Mouse (Mus musculus): Measurements from ENCODE around the gene Atp1a1. TPM values are rescaled to one million over a fixed set of nuclear protein-coding genes. Genes with fewer than 3 reads are reported as not detected.

The Atp1a1 gene
- polyA plus RNA-seq, 1 experiment: 288 TPM

DNA sequence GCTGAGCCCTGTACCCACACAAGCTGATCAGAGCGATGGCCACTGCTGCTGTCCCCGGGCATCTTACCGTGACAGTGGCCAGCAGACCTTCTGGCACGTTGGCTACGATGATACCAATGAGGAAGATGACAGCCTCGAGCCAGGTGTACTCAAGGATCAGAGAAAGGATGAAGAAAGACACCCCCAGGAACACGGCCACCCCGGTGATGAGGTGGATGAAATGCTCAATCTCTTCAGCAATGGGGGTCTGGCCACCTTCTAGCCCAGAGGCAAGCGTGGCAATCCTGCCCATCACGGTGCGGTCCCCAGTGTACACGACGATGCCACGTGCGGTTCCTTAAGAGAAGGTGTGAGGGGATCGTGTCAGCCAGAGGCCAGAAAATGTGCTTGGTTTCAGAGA, 14.1 kb downstream of the Atp1a1 start:
- Histone ChIP-seq H3K36me3 (ENCODE audit: control insufficient read depth, insufficient read depth, low read length) (peaks cover 96% of the 10 kb centered on the region), H3K4me3 (ENCODE audit: control insufficient read depth, insufficient read depth, low read length) (no peak overlapping the region), H3K27me3 (ENCODE audit: control insufficient read depth, insufficient read depth, low read length) (no peaks in the 10 kb centered on the region), H3K27ac (ENCODE audit: control insufficient read depth, insufficient read depth, low read length) (no peak overlapping the region), H3K4me1 (replicated peaks; ENCODE audit: control insufficient read depth, insufficient read depth, low read length) (no peaks in the 10 kb centered on the region)
- WGBS: 97% methylated on average over 16 of the region's 16 CpGs
- DNase-seq: no peak
- TF ChIP-seq CTCF (IDR thresholded peaks at IDR 0.05; ENCODE audit: borderline replicate concordance, control insufficient read depth, extremely low read depth, insufficient read depth, low read length, poor library complexity) (no peak), POLR2A (IDR thresholded peaks at IDR 0.05; ENCODE audit: control insufficient read depth, extremely low read depth, insufficient read depth, low read length, poor library complexity) (no peak)

DNA sequence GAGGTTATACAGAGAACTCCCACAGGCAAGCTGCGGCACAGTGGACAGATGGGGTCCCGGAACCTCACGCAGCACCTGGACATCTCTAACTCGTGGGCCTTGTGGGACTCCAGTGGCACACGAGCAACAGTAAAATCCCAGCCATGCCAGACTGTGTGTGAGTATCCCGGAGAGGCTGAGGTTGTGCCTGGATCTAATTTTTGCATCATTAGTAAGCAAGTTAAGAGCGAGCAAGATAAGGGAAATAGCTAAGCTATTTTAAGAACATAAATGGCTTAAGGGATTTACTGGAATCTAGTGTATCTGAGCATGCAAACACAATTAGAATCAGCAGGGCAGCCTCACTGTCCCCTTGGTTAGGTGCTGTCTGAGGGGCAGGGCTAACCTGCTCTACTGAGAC, 16.2 kb downstream of the Atp1a1 start:
- H3K27ac ChIP-seq (ENCODE audit: control insufficient read depth, insufficient read depth, low read length): no peak overlapping the region
- 96% methylated on average over 7 of the region's 7 CpGs for WGBS

GRCm38 (mm10) chr3:101586794-101587193, 17.7 kb downstream of the Atp1a1 start:
- Histone ChIP-seq H3K4me1 (replicated peaks; ENCODE audit: control insufficient read depth, insufficient read depth, low read length) (no peaks in the 10 kb centered on the region), H3K27me3 (ENCODE audit: control insufficient read depth, insufficient read depth, low read length) (no peaks in the 10 kb centered on the region), H3K27ac (ENCODE audit: control insufficient read depth, insufficient read depth, low read length) (no peak overlapping the region), H3K4me3 (ENCODE audit: control insufficient read depth, insufficient read depth, low read length) (no peak overlapping the region), H3K36me3 (ENCODE audit: control insufficient read depth, insufficient read depth, low read length) (peaks cover 100% of the 10 kb centered on the region)
- TF ChIP-seq POLR2A (IDR thresholded peaks at IDR 0.05; ENCODE audit: control insufficient read depth, extremely low read depth, insufficient read depth, low read length, poor library complexity) (no peak), CTCF (IDR thresholded peaks at IDR 0.05; ENCODE audit: borderline replicate concordance, control insufficient read depth, extremely low read depth, insufficient read depth, low read length, poor library complexity) (no peak)
- WGBS: 95% methylated on average over 12 of the region's 12 CpGs
- DNase-seq: no peak

More for the DNA sequence above, 16.2 kb downstream of the Atp1a1 start:
- TF ChIP-seq POLR2A (IDR thresholded peaks at IDR 0.05; ENCODE audit: control insufficient read depth, extremely low read depth, insufficient read depth, low read length, poor library complexity): no peak
- no peak for TF ChIP-seq CTCF (IDR thresholded peaks at IDR 0.05; ENCODE audit: borderline replicate concordance, control insufficient read depth, extremely low read depth, insufficient read depth, low read length, poor library complexity)
- no peak for DNase-seq
- peaks cover 100% of the 10 kb centered on the region for H3K36me3 ChIP-seq (ENCODE audit: control insufficient read depth, insufficient read depth, low read length)
- no peak overlapping the region for H3K4me3 ChIP-seq (ENCODE audit: control insufficient read depth, insufficient read depth, low read length)
- H3K4me1 ChIP-seq (replicated peaks; ENCODE audit: control insufficient read depth, insufficient read depth, low read length): no peaks in the 10 kb centered on the region
- H3K27me3 ChIP-seq (ENCODE audit: control insufficient read depth, insufficient read depth, low read length): no peaks in the 10 kb centered on the region

DNA sequence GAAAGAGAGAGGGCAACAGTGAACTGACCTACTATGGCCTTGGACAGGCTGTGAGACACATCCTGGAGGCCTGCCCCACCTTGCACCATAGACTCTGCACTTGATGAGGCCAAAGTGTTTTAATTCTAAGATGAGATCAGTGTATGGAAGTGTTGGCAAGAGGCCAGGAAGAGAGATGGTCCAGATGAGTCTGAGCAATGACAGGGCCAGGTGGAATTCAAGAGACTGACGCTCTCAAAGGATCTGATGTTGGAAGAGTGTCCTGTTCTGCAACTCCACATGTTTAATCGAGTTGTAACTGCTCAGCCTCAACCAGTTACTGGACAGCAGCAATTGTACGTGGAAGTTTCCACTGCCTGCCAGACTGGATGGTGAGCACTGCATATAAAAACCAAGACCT, 26.4 kb downstream of the Atp1a1 start:
- TF ChIP-seq CTCF (IDR thresholded peaks at IDR 0.05; ENCODE audit: borderline replicate concordance, control insufficient read depth, extremely low read depth, insufficient read depth, low read length, poor library complexity): no peak
- no peaks in the 10 kb centered on the region for H3K27me3 ChIP-seq (ENCODE audit: control insufficient read depth, insufficient read depth, low read length)
- peaks cover 80% of the 10 kb centered on the region for H3K36me3 ChIP-seq (ENCODE audit: control insufficient read depth, insufficient read depth, low read length)
- 91% methylated on average over 3 of the region's 3 CpGs for WGBS
- H3K27ac ChIP-seq (ENCODE audit: control insufficient read depth, insufficient read depth, low read length): no peak overlapping the region
- no peaks in the 10 kb centered on the region for H3K4me1 ChIP-seq (replicated peaks; ENCODE audit: control insufficient read depth, insufficient read depth, low read length)
- no peak for DNase-seq
- H3K4me3 ChIP-seq (ENCODE audit: control insufficient read depth, insufficient read depth, low read length): no peak overlapping the region

GRCm38 (mm10) chr3:101577361-101577760, 27.1 kb downstream of the Atp1a1 start:
- no peak overlapping the region for H3K4me3 ChIP-seq (ENCODE audit: control insufficient read depth, insufficient read depth, low read length)
- DNase-seq: no peak
- peaks cover 72% of the 10 kb centered on the region for H3K36me3 ChIP-seq (ENCODE audit: control insufficient read depth, insufficient read depth, low read length)
- no peaks in the 10 kb centered on the region for H3K27me3 ChIP-seq (ENCODE audit: control insufficient read depth, insufficient read depth, low read length)
- 96% methylated on average over 5 of the region's 5 CpGs for WGBS
- no peak for TF ChIP-seq POLR2A (IDR thresholded peaks at IDR 0.05; ENCODE audit: control insufficient read depth, extremely low read depth, insufficient read depth, low read length, poor library complexity)
- no peak for TF ChIP-seq CTCF (IDR thresholded peaks at IDR 0.05; ENCODE audit: borderline replicate concordance, control insufficient read depth, extremely low read depth, insufficient read depth, low read length, poor library complexity)
- no peaks in the 10 kb centered on the region for H3K4me1 ChIP-seq (replicated peaks; ENCODE audit: control insufficient read depth, insufficient read depth, low read length)
- H3K27ac ChIP-seq (ENCODE audit: control insufficient read depth, insufficient read depth, low read length): no peak overlapping the region

DNA sequence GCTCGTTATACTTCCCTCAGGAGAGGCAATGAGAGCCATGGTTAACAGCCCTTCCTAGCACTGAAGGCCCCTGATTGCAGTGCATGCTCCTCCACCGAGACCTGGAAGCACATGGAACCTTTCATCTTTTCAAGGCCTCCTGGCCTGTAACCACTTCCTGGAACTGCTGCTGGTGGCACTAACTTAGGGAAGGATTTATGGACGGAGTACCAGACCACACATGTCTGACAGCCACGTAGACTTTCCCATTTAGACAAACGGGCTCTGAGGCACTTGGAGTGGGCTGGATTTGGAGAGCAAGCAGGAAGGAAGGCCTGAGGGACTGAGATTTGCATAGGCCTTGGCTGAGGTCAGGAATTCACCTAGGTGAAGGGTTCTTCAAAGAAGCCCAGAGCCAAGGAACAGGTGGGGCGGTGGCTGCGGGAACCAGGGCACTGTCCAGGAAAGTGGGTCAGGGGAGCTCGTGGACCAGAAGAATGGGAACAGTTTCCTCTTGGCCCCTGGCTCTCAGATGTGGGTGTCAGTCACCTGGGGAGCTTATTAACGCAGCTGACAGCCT, 28.9 kb downstream of the Atp1a1 start:
- peaks cover 55% of the 10 kb centered on the region for H3K36me3 ChIP-seq (ENCODE audit: control insufficient read depth, insufficient read depth, low read length)
- DNase-seq: no peak
- 61% methylated on average over 9 of the region's 9 CpGs for WGBS

More for the DNA sequence above, 28.9 kb downstream of the Atp1a1 start:
- H3K27me3 ChIP-seq (ENCODE audit: control insufficient read depth, insufficient read depth, low read length): no peaks in the 10 kb centered on the region
- no peak overlapping the region for H3K27ac ChIP-seq (ENCODE audit: control insufficient read depth, insufficient read depth, low read length)
- 0 out of 2 replicates have a peak, but pooled peaks cover under 1% of the 10 kb centered on the region for H3K4me1 ChIP-seq (replicated peaks; ENCODE audit: control insufficient read depth, insufficient read depth, low read length)
- TF ChIP-seq POLR2A (IDR thresholded peaks at IDR 0.05; ENCODE audit: control insufficient read depth, extremely low read depth, insufficient read depth, low read length, poor library complexity) (no peak), CTCF (IDR thresholded peaks at IDR 0.05; ENCODE audit: borderline replicate concordance, control insufficient read depth, extremely low read depth, insufficient read depth, low read length, poor library complexity) (no peak)
- H3K4me3 ChIP-seq (ENCODE audit: control insufficient read depth, insufficient read depth, low read length): no peak overlapping the region

Data from thymus, adult 2 months (tissue).